Mouse (Mus musculus) heart, adult 2 months (tissue): ENCODE measurements around the gene Sorbs1. TPM values are rescaled to one million over a fixed set of nuclear protein-coding genes. Genes with fewer than 3 reads are reported as not detected.

Source experiments
- DNase-seq, 2 experiments: peaks; one replicate each; pipeline ENCODE4 v3.0.0; 2021
- H3K27ac ChIP-seq: fragments of 200-600 bp; 2 replicates; pipeline ENCODE4 v1.8.1; 2022
- H3K27me3 ChIP-seq: fragments of 200-500 bp; 2 replicates; pipeline ENCODE4 v1.6.1; 2012; ENCODE audit warnings: mild to moderate bottlenecking, low read length, inconsistent platforms, mixed read lengths; ENCODE audit not compliant: control insufficient read depth, insufficient read depth
- H3K36me3 ChIP-seq: fragments of 200-500 bp; 2 replicates; pipeline ENCODE4 v1.6.1; 2012; ENCODE audit warnings: low read length, inconsistent platforms; ENCODE audit not compliant: control insufficient read depth, insufficient read depth
- H3K4me1 ChIP-seq: fragments of 200-500 bp; 2 replicates; pipeline ENCODE4 v1.6.1; 2011; ENCODE audit warnings: low read length; ENCODE audit not compliant: control insufficient read depth, insufficient read depth
- H3K4me3 ChIP-seq: fragments of 200-600 bp; 2 replicates; pipeline ENCODE4 v1.8.1; 2022
- H3K79me2 ChIP-seq: fragments of 200-500 bp; replicated peaks from 2 replicates; pipeline ENCODE4 v1.6.1; 2012; ENCODE audit warnings: mild to moderate bottlenecking, inconsistent platforms, low read length, moderate library complexity, mixed read lengths; ENCODE audit not compliant: control insufficient read depth, insufficient read depth
- H3K9ac ChIP-seq: fragments of 200-500 bp; 2 replicates; pipeline ENCODE4 v1.6.1; 2012; ENCODE audit warnings: low read depth, mild to moderate bottlenecking, control low read depth, inconsistent platforms, low read length, mixed read lengths
- CTCF ChIP-seq: fragments of 200-600 bp; IDR thresholded peaks from 2 replicates; pipeline ENCODE4 v1.8.1; 2022; ENCODE audit warnings: antibody characterized with exemption, mild to moderate bottlenecking, moderate library complexity
- EP300 ChIP-seq: fragments of 200-500 bp; IDR thresholded peaks from 2 replicates; pipeline ENCODE4 v1.6.1; 2011; ENCODE audit warnings: low read depth, low read length, control low read depth; ENCODE audit not compliant: insufficient read depth
- POLR2A ChIP-seq: fragments of 200-500 bp; IDR thresholded peaks from 2 replicates; pipeline ENCODE4 v1.6.1; 2011; ENCODE audit warnings: mild to moderate bottlenecking, low read depth, low read length, control low read depth; ENCODE audit not compliant: insufficient read depth
- WGBS: fragments of 180-500 bp; shearing (Covaris S2); methylation state at CpG from one replicate; pipeline ENCODE4 v1.1.7; 2018; 5-methylcytosine and 5-hydroxymethylcytosine counted together
- intact Hi-C: fragments of 180-260 bp; cut with DNase I; formaldehyde crosslinking; loops from one replicate; pipeline ENCODE4 v1.15.1; 2025
- polyA plus RNA-seq: library from polyadenylated mRNA; depleted of rRNA; stranded (reverse); fragments of >200 nt; gene quantifications from 2 replicates; pipeline ENCODE4 v1.2.3, GENCODE M21; 2012
- total RNA-seq, 2 experiments: library from RNA; stranded (reverse); gene quantifications; 2 replicates each; pipeline ENCODE4 v1.2.3; 2021

The Sorbs1 gene
- total and polyA plus RNA-seq, 3 experiments, result 185 to 971 (median 638) TPM

DNA sequence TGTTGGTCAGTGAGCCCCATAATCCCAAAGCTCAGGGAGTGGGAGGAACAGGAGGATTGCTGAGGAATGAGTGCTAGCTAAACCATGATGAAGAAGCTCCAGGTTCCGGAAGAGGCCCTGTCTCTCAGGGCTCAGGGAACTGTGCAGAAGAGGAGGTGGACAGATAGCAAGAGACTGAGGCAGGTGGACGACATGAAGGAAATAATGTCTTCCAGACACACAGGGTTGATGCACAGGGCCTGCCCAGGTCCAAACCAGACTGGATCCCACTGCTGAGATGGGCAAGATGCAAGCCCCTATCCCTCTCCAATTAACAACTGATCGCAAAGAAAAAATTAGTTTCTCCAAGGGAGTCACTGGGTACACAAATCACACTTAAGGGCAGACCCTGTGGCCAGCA is 258.8 kb downstream of the Sorbs1 start:
- DNase-seq, result no peak
- H3K27ac ChIP-seq, result no peak overlapping the region

DNA sequence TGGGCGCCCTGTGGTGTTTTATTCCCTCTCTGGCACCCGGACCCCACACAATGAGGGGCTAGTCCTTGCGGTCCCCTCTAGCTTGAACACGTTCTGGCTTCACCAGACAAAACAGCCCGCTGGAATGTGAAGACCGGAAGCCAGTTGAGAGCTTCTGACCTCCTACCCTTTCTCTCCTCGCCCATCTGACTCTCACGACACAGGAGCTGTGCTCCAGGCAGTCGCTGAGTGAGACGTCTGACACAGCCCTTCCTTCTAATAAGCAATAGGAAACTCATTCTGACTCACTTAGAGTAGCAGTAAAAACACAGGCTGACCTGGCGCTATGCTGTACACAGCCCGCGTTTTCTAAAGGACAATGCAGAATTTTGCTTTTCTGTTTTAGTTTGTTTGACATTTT is 259.8 kb downstream of the Sorbs1 start:
- WGBS, result 26% methylated on average over 13 of the region's 13 CpGs

More for the DNA sequence above, 258.8 kb downstream of the Sorbs1 start:
- Histone ChIP-seq H3K4me1 (peaks cover 16% of the 10 kb centered on the region), H3K36me3 (peaks cover 13% of the 10 kb centered on the region), H3K79me2 (no peaks in the 10 kb centered on the region), H3K9ac (no peak overlapping the region), H3K4me3 (no peak overlapping the region), H3K27me3 (no peaks in the 10 kb centered on the region)
- intact Hi-C loops, result no loop called here
- TF ChIP-seq CTCF, result no peak
- TF ChIP-seq EP300, result no peak
- TF ChIP-seq POLR2A, result no peak
- 88% methylated on average over 3 of the region's 3 CpGs for WGBS

DNA sequence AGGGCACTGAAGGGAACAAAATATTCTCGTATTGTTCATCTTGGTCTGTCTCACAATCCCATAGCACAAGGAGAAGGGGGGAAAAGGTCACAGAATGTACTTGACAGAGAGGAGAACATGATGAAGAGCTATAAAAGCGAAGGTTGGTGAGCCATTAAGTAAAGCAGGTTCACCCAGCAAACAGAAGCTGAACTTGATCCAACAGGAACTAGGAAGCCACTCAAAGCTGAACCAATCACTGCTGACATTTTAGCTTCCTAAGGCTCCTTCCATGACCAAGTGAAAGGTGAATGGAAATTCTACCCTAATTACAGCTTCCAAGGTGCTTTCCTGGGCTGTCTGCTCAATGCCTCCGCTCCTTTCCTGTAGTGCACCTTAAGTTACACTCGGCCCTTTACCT is 262.5 kb downstream of the Sorbs1 start:
- TF ChIP-seq POLR2A, result no peak
- no peak for TF ChIP-seq EP300
- TF ChIP-seq CTCF, result no peak
- 93% methylated on average over 4 of the region's 4 CpGs for WGBS
- peaks cover 15% of the 10 kb centered on the region for H3K4me1 ChIP-seq

More for the DNA sequence above, 259.8 kb downstream of the Sorbs1 start:
- Histone ChIP-seq H3K27ac (peak overlapping the region; percentile 54), H3K9ac (no peak overlapping the region), H3K4me1 (peaks cover 17% of the 10 kb centered on the region), H3K79me2 (no peaks in the 10 kb centered on the region), H3K4me3 (peak overlapping the region; percentile 24; the same call in 1 of the 2 replicates), H3K36me3 (peaks cover 20% of the 10 kb centered on the region), H3K27me3 (no peaks in the 10 kb centered on the region)
- no peak for TF ChIP-seq EP300
- TF ChIP-seq CTCF, result no peak
- no peak for TF ChIP-seq POLR2A
- intact Hi-C loops, result no loop called here
- DNase-seq, result peak in 1 of 2 experiments; percentile 27

DNA sequence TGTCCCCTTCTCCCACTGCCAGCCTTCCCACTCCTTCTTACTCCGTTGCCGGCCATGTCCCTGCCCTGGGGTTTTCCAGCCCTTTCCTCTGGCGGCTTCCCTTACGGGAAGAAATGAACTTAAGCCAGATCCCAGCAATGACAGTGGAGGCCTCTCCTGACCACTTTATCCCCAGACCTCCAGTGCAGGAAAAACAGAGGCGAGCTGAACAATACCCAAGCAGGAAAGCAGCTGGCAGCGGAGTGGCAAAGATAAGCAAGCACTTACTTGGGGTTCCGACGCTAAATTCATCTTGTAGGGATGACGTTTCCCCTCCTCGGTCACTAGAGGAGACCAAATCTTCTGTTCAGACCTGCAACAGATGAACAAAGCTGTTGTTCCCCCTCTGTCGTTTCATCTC is 264.2 kb downstream of the Sorbs1 start:
- intact Hi-C loops, result no loop called here
- 16% methylated on average over 11 of the region's 11 CpGs for WGBS
- peak in 1 of 2 experiments; percentile 26 for DNase-seq

More for the DNA sequence above, 262.5 kb downstream of the Sorbs1 start:
- Histone ChIP-seq H3K36me3 (peaks cover 26% of the 10 kb centered on the region), H3K4me3 (no peak overlapping the region), H3K79me2 (no peaks in the 10 kb centered on the region), H3K27me3 (no peaks in the 10 kb centered on the region), H3K9ac (no peak overlapping the region), H3K27ac (no peak overlapping the region)
- intact Hi-C loops, result no loop called here
- no peak for DNase-seq

DNA sequence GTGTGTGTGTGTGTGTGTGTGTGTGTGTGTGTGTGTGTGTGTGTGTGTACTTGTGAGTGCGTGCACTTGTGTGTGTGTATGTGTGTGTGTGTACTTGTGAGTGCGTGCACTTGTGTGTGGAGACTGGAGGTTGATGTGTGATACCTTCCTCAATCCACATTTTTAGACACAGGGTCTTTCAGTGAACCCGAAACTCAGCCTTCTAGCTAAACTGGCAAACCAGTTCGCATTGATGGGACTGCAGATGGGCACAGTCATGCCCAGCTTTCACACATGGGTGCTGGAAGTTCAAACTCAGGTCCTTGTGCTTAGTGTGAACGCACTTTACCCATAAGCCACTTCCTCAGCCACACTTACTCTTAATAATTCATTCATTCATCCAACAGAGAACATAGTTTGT is 265.1 kb downstream of the Sorbs1 start:
- intact Hi-C loops, result no loop called here
- WGBS, result 92% methylated on average over 5 of the region's 5 CpGs
- TF ChIP-seq POLR2A, result no peak
- no peak for TF ChIP-seq CTCF
- no peak for TF ChIP-seq EP300
- DNase-seq, result no peak
- Histone ChIP-seq H3K36me3 (peaks cover 22% of the 10 kb centered on the region), H3K4me1 (peaks cover 10% of the 10 kb centered on the region), H3K9ac (no peak overlapping the region), H3K27ac (no peak overlapping the region), H3K79me2 (no peaks in the 10 kb centered on the region), H3K27me3 (no peaks in the 10 kb centered on the region), H3K4me3 (no peak overlapping the region)

More for the DNA sequence above, 264.2 kb downstream of the Sorbs1 start:
- peaks cover 14% of the 10 kb centered on the region for H3K4me1 ChIP-seq
- no peaks in the 10 kb centered on the region for H3K79me2 ChIP-seq
- peak overlapping the region; percentile 38 for H3K27ac ChIP-seq
- TF ChIP-seq POLR2A (no peak), CTCF (no peak), EP300 (no peak)
- H3K4me3 ChIP-seq, result no peak overlapping the region
- peaks cover 23% of the 10 kb centered on the region for H3K36me3 ChIP-seq
- 0 out of 2 replicates have a peak overlapping the region, but pooled peaks have one; percentile 16 for H3K9ac ChIP-seq
- H3K27me3 ChIP-seq, result no peaks in the 10 kb centered on the region

DNA sequence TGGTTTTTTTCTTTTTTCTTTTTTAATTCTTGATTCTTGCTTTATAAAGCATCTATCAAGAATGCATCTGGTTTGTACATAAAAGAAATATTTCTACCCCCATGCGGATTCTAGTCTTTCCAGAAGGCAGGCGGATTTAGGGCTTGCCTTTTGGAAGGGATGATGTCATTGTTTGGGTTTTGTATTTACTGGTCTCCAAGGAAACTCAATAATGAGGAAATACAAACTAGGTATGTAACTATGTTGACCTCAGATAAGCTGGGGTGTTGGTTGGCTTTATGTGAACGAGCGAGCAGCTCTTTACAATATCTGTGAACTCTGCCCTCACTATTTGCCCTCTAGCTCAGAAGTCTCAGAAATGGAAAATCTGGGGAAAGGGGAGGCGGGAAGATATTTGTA is 266.3 kb downstream of the Sorbs1 start:
- no peaks in the 10 kb centered on the region for H3K79me2 ChIP-seq
- peaks cover 13% of the 10 kb centered on the region for H3K4me1 ChIP-seq
- H3K27me3 ChIP-seq, result no peaks in the 10 kb centered on the region
- WGBS, result 32% methylated on average over 5 of the region's 5 CpGs
- TF ChIP-seq POLR2A (no peak), EP300 (no peak), CTCF (no peak)
- peak overlapping the region; percentile 42 for H3K27ac ChIP-seq
- no peak for DNase-seq
- H3K36me3 ChIP-seq, result peaks cover 22% of the 10 kb centered on the region
- H3K4me3 ChIP-seq, result no peak overlapping the region
- no peak overlapping the region for H3K9ac ChIP-seq
- intact Hi-C loops, result no loop called here
